Mouse (Mus musculus) layer of hippocampus, postnatal 25 days (tissue): Measurements from ENCODE around the gene Ovol2. TPM values are rescaled to one million over a fixed set of nuclear protein-coding genes. Genes with fewer than 3 reads are reported as not detected.

ENCODE experiments used
- DNase-seq, 2 experiments: peaks; one replicate each; pipeline ENCODE4 v3.0.0; 2022; ENCODE audit warnings: mixed read lengths in 2 of 2, low spot score in 1 of 2; ENCODE audit errors: extremely low spot score in 1 of 2
- total RNA-seq, 2 experiments: library from RNA; stranded (reverse); gene quantifications; 2 replicates each; pipeline ENCODE4 v1.2.3; 2021

Ovol2 gene
- total RNA-seq, 2 experiments from 2014 or later: 0.96 to 1.0 TPM

DNA sequence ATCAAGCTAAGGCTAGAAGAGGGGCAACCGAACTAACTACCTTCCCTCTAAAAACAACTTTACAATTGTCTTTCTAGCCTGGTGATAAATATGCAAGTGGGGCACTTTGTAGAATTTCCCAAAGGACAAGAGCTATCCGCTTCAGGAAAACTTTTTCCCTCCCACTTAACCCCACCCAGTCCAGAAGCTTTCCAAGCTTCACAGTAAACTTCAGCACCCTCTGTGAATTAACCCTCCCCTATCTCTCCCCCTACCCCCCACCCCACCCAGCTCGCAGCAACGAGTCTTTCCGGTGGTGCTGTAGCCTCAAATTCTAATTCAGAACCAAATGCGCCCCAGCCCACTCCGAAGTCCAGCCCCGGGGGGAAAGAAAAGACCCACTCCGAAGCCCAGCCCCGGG, 2.5 kb downstream of the Ovol2 start:
- no peak for DNase-seq

DNA sequence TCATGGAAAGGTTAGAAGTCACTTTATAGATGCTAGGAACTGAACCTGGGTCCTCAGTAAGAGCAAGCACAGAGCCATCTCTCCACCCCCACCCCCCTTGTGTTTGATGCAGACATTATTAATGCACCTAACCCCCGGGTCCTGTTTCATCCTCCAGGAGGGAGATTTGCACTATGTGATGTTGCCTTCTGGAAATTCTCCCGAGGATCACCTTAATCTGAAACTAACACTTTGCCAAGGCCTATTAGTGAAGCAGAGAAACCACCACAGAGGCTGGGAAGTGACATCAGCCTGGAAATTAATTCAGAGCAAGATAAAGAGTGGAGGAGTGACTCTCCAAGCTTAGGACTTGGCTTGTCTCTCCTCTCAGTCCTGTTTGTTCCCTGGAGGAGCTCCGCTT, 7.7 kb downstream of the Ovol2 start:
- no peak for DNase-seq

GRCm38 (mm10) chr2:144311372-144311771, 20.6 kb downstream of the Ovol2 start:
- DNase-seq: no peak

DNA sequence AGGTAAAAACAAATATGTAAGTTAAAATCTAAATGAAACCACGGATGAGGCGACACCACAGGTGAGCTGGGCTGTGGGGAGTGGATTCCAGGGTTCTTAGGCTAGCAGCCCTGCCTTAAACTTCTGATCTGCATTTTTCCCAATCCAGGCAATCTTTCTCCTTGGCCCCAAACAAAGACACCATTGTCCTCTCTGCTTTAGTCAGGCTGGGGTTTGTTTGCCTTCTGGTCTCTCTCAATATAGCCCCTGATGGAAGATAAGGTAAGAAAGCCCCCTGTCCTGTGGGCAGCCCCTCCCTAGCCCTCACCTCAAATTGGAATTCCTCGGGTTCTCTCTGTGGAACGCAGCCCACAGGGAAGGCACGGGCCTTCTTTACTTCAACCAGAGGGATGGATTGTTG, 21.7 kb downstream of the Ovol2 start:
- DNase-seq: no peak

GRCm38 (mm10) chr2:144308561-144308960, 23.4 kb downstream of the Ovol2 start:
- DNase-seq: no peak

DNA sequence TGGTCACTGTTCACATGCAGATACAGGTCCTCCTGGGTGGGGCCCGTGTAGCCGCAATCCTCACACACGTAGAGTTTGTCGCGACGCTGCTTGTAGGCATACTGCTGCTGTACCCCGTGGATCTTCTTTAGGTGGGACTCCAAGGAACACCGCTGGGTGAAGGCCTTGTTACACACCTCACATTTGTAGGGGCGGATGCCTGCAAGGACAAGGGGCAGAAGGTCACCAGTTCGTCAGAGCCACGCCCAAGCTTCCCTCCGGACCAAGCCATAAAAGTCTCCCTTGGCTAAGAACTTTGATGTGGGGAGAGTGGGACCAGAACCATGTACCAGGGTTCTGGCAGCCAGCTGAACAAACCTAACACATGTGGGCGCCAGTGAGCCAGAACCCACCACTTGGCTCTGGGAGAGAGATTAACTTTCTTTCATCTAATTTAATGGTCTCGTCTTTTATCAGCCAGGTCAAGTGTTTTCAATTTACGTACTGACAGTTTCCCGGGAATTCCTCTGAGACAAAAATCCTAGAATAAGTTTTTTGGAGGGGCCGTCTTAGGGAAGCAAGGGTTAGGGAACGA, 26.1 kb downstream of the Ovol2 start:
- DNase-seq: no peak

GRCm38 (mm10) chr2:144301101-144301500, 30.8 kb downstream of the Ovol2 start:
- no peak for DNase-seq

DNA sequence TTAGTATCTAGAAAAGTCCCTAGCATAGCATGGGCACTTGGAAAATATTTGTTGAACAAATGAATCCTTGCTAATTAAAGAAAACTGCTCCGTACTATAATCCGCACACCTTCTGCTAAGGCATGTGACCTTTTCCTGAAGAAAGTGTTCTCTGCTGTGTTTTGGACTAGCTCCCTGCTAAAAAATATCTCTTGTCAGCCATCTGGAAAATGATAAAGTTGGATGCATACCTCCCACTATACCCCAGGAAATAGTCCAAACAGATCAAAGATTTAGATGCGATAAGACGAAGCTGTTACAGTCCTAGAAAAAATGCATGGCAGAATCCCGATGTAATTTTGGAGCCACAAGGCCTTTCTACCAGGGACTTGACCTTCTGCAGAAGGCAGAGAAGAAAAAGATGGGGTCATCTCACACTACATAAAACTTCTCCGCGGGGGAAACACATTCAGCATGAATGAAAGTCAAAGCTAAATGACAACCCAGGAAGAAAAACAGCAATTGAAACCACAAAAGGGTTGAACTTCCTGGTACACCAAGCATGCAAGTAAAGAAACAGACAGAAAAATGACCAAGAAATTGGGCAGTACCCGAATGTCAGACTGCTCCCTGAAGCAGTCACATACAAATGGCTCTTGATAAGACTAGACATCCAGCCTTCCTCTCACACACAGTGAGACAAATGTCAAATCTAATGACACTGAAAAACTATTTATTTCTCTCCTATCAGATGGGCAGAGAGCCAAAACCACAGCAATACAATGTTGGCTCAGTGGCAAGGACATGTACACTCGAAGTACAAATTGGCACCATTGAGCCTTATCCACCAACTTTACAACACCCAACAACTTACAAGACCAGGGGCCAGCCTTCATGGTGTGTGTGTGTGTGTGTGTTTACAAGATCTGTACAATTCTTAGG, 31.9 kb downstream of the Ovol2 start:
- no peak for DNase-seq

DNA sequence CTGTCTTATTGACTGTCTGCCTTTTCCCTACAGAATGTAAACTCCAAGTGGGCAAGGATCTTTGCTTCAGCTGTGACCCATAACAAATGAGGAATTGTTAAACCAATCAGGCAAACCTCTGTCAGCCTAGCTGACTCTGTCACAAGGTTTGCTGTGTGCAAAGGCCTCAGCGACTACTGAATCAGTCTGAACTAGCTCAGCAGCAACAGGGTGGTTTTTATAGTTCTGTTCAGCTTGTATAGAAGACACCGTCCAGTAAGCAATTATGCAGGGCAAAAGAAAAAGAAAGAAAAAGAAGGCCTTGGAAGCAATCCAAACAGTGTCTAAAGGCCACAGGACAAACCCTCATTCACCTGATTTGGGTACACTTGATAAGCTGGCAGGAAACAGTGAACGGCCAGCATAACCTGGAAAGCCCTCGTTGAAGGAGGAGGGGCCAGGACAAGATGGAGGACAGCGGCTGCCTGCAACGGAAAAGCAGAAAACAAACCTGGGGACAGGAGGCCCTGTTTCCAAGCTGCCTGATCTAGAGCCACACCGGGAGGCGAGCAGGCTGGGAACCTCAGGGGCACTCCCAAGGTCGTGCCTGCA, 36.7 kb downstream of the Ovol2 start:
- no peak for DNase-seq

DNA sequence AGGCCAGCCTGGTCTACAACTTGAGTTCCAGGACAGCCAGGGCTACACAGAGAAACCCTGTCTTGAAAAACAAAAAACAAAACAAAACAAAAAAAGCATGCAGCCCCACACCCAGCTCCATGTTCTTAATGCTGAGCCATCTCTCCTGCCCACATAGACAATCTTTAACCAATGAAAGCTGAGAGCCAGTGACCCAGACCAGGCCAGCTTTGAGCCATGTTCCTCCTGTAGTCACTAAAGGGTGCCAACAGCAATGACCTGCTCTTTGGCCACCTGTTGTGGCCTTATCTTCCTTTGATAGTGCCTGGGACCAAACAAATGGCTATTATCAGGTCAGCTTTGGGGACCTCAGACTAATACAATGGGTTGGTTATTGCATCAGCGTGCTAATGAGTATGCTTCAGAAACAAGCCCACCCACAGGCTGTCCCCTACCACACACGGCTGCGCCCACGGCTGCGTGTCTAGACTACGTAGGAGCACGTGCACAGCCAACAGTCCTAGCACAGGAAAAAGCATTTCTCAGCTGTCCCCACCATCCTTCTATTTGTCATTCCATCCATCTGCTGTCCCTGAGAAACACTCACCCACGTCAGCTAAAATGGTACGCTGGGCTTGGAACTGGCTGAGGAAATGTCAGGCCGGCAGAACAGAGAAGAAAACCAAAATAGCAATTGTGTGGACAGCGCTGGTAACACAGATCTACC, 40.2 kb downstream of the Ovol2 start:
- DNase-seq: peak; percentile 26 to 32

DNA sequence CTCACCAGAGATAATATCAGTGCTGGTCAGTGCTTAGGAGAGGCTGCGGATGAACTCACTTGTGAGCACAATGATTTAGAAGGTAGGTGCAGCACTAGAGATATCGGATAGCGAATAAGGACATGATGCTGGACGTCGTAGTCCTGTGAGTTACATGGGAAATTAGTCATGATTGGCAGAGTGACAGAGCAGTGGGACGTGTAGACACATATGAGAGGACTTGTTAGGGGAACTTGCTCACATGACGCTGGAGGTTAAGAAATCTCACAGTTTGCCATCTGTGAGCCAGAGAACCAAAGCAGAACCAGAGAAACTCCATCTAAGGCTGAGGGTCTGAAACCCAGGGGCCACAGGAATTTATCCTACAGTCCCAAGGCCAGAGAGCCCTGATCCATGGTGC, 41.6 kb downstream of the Ovol2 start:
- DNase-seq: no peak

GRCm38 (mm10) chr2:144281417-144281816, 50.5 kb downstream of the Ovol2 start:
- DNase-seq: no peak

DNA sequence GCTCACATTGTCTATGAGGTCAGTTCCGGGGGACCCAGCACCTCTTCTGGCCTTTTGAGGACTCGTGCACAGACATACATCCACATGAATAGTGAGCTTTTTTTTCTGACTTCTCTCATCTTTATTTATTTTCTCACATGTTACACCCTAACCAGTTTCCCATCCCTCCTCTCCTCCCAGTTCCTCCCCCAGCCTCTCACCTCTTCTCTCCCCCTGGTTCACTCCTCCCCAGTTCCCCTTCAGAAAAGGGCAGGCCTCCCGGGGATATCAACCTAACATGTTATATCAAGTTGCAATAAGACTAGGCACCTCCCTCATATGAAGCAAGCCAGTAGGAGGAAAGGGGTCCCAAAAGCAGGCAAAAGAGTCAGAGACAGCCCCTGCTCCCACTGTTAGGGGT, 51.4 kb downstream of the Ovol2 start:
- no peak for DNase-seq

DNA sequence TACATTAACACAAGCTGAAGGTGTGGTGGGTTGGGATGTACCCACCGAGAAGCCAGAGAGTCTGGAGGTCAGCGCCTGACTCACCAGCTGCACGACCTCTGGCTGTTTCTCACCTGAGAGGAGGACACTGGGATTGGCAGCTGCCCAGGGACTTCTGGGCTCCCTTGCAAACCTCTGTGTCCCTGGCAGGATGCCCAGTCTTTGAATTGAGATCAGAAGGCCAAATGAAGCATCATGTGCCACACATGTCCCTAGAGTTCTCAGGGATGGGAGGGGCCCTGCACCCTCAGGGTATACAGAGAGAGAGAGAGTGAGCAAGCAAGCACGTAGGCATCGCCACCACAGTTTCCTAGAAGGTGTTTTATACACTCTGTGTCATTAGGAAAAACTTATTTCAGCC, 52.2 kb downstream of the Ovol2 start:
- DNase-seq: no peak

DNA sequence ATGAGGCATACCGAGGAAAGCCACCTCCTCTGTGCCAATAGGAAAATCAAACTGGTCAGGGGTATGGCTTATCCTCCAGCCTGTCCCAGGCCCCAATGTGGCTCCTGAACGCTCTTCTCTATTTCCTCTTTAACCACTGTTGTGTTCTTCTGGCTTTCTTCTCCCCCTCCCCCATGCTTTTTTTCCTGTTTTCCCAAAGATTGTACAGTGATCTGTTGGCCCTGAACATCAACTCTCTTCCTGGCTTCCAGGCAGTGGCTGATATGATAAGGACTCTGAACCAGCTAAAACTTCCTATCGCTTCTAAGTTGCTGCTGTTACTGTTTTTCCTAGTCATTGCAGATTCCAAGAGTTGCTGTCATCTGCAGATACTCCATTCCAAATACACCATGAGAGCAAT, 55.1 kb downstream of the Ovol2 start:
- no peak for DNase-seq

DNA sequence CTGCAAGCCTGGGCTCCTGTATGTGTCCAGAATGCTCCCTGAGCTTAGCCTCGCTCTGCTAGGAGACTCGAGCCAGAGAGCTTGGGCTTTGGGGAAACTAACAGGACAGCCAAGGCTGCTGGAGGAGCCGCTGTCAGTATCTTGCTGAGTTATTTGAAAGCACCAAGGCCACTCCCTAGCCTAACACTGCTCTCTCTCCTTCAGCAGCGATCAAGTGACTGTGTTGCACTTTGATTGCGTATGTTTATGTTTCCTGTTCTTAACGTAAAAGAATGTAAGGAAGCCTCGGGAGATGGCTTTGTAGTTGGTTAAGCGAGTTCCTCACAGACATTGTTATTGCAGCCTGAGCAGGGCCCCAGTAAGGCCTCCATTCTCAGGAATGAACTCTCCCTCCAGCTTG, 57.2 kb downstream of the Ovol2 start:
- no peak for DNase-seq

DNA sequence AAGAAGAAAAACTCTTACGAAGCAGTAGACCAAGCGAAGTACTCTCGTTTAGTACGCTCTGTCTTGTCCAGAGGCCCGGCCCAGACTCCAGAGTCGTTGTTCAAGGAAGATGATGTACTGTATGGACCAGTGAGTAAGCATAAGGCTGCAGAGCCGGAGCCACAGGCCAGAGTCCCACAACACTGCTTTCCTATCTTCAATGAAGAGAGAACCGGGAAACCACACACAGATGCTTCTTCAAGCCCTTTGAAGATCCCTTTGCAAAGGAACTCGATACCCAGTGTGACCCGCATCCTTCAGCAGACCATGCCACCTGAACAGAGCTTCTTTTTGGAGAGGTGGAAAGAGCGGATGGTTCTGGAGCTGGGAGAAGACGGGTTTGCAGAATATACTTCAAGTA, 59.9 kb downstream of the Ovol2 start:
- DNase-seq: no peak

- DNase-seq: peak; percentile 85 to 97
These were observed 61.2 kb downstream of the Ovol2 start, which contains the start of the genes Mgme1 and Snx5 for GRCm38 (mm10) chr2:144270507-144271420. Gene Mgme1 (plus strand): TSS chr2:144270663. Gene Snx5 (minus strand): TSS chr2:144270906.

DNA sequence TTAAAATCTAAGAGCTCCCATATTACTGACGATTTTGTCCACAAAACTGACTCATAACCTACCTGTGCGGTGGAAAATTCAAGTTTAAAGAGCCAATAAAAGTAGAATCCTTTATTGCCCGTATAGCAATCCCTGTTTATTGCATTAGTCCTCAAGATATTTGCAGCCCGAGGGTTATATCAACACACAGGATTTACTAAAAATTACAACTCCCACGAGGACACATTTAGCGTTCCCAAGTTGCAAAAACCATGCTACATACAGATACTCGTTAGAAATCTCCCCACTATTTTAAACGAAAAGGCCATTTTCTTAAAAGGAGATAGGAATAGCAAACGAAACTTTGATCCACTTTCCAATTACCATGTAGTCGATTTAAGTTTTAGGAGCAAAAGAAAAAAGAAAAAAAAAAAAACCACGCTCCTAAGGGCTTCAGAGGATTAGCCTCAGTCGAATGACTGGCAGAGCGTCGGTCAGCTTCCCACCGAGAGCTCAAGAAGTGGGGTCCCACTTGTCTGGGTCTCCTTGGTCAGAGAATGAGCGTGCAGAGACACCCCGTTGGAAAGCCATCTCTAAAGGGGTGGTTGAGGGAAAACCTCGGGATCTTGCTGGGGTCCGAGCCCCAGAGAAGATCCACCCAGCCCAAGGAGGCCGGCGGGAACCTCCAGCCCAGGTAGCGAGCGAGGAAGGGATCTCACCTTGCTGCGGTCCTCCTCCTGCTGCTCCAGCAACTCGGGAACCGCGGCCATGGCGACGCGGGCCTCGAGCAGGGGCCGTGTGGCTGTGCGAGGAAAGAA, 62.1 kb downstream of the Ovol2 start:
- no peak for DNase-seq
